Mouse (Mus musculus) splenic B cell, adult 2 months (primary cell): ENCODE results near the gene Ppig.
A peak's percentile ranks its signal among the peaks of the same experiment; 100 is the strongest.

Experiments
- DNase-seq: peaks from one replicate; pipeline ENCODE4 v3.0.0-alpha.2; 2011; ENCODE audit warnings: low read depth, low spot score
- H3K27me3 ChIP-seq: 2 replicates; pipeline ENCODE4 v1.6.1; 2012; ENCODE audit warnings: mild to moderate bottlenecking, low read length, moderate library complexity, mixed read lengths; ENCODE audit not compliant: control insufficient read depth, poor library complexity, insufficient read depth, severe bottlenecking
- H3K36me3 ChIP-seq: 2 replicates; pipeline ENCODE4 v1.6.1; 2012; ENCODE audit warnings: mild to moderate bottlenecking, low read length, moderate library complexity, mixed read lengths; ENCODE audit not compliant: control insufficient read depth, poor library complexity, insufficient read depth, severe bottlenecking

Gene Ppig

DNA sequence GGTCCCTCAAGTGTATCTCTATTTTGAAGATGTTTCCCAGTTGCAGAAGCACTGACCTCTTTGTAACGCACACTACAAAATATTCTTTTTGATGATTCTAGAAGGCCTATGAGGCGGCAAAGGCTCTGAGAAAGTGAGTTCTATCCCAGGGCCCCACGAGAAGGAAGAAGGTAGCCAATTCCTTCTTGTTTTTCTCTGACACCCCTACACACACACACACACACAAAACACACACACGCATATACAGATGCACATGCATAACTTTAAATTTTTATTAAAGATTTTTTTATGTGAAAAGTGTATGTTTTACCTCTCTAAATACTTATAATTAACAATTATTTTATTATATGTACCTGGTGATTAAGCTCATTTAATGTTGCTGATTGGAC, 8.7 kb upstream of the Ppig start:
- DNase-seq: no peak
- H3K36me3 ChIP-seq: no peaks in the 10 kb centered on the region
- no peaks in the 10 kb centered on the region for H3K27me3 ChIP-seq

- H3K36me3 ChIP-seq: no peaks in the 10 kb centered on the region
- no peak for DNase-seq
- no peaks in the 10 kb centered on the region for H3K27me3 ChIP-seq
Measured at GRCm38 (mm10) chr2:69714126-69714525, 8.2 kb upstream of the Ppig start.

DNA sequence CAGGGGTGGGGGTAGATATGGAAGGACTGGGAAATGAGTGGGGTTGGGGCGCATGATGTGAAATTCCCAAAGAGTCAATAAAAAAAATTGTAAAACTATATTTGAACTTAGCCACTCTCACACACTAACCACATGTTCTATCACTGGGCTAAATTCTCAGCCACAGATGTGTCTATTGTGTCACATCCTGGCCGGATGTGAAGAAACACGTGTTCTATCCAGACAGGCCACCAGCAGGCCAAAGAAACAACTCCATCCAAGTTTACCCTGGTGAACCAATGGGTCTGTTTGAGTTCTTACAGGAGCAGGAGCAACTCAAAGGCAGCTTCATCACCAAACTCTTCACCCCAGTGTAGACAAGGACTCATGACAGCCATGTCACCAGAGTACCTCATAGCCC, 5.9 kb upstream of the Ppig start:
- Histone ChIP-seq H3K36me3 (no peaks in the 10 kb centered on the region), H3K27me3 (no peaks in the 10 kb centered on the region)
- DNase-seq: no peak

GRCm38 (mm10) chr2:69719121-69719520, 3.2 kb upstream of the Ppig start:
- H3K27me3 ChIP-seq: no peaks in the 10 kb centered on the region
- no peaks in the 10 kb centered on the region for H3K36me3 ChIP-seq
- no peak for DNase-seq

DNA sequence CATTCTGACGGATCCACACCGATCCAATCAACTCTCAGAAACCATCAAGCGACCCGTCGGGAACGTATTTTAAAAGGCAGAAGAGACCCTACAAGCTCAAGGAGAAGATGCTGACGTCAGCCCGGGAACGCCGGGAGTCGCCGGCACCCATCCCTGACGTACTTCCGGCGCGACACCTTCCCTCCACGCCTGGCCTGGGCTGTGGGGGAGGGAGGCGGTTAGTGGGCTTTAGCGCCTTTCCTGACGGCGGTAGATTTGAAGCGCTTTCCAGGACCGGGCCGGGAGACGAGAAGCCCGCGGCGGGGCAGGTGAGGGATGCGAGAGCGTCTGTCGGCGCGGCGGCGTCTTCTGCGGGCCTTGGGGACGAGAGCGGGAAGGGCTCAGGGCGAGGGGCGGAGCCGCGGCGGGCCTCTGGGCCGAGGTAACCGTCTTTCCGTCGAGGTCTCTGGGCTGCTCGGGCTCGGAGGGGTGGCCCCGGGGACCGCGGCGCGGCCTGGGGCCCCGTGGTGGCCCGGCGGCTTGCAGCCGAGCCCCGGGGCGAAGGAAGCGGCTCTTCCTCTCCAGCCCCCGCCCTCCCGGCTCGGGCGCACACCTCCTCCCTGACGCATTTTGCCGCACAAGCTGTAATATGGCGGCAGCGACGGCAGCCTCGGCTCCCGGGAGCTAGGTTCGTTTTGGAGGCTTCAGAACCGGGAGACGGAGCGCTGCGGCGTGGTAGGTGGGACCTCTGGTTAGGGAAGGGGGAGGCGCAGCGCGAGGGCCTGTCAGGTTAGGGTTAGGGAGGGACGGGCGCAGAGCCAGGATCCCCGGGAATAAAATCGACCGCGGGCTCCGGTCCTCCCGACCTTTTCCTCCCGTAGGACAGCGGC, 539 bp downstream of the Ppig start:
- peak; percentile 91 for DNase-seq
- no peaks in the 10 kb centered on the region for H3K27me3 ChIP-seq
- no peaks in the 10 kb centered on the region for H3K36me3 ChIP-seq

DNA sequence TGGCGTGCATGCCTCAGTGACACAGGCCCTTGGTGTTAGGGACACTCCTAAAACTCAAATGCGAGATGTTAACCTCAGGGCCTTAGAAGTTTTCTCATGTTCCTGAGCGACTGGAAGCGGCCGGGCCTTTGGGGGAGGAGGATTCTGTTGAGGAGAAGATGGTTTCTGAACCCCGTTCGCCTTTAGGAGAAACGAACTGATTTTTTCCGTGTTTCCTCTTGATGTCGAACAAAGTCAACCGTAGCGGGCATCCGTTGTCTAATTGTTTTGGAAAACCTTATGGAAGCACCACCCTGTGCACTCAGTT, 1.1 kb downstream of the Ppig start:
- Histone ChIP-seq H3K27me3 (no peaks in the 10 kb centered on the region), H3K36me3 (no peaks in the 10 kb centered on the region)
- no peak for DNase-seq

- H3K36me3 ChIP-seq: peaks cover 8% of the 10 kb centered on the region; the same call in 1 of the 2 replicates
- peak; percentile 6 for DNase-seq
- H3K27me3 ChIP-seq: no peaks in the 10 kb centered on the region
Measured at GRCm38 (mm10) chr2:69745091-69745490, 22.7 kb downstream of the Ppig start.

DNA sequence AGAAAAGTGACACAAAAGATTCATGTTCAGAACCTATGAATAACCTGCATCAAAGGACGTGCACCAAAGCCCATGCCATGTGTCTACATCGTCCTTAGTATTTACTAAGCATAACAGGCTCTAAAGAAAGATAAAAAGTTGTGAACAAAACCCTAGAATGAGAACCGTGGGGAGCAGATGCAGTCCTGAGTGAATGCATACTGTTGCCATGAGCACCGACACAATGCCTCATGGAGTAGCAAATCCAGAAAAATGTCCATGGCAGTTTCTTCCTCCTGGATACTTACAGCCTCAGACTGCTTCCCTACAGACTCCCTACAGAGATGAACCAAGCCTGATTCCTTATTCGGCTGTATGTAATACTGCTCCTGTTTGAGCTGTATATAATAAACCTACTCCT, 38.6 kb downstream of the Ppig start:
- no peak for DNase-seq
- no peaks in the 10 kb centered on the region for H3K27me3 ChIP-seq
- no peaks in the 10 kb centered on the region for H3K36me3 ChIP-seq

GRCm38 (mm10) chr2:69763340-69763739, 41.0 kb downstream of the Ppig start:
- no peaks in the 10 kb centered on the region for H3K27me3 ChIP-seq
- H3K36me3 ChIP-seq: no peaks in the 10 kb centered on the region
- DNase-seq: no peak

DNA sequence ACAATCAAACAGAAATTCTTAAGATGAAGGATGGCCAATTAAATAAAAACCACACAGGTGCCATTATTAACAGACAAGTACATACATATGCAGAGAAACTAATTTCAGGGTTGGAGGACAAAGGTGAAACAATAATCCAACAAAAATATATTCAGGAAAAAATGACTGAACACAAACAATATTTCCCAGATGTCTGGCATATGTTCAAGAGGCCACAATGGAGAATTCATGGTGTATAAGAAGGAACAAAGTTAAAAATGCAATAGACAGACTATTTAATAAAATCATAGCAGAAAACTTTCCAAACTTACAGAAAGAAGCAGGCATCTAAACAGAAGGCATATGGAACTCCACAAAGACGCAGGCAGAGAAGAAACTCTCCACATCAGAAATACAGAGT, 42.4 kb downstream of the Ppig start:
- no peaks in the 10 kb centered on the region for H3K36me3 ChIP-seq
- no peak for DNase-seq
- no peaks in the 10 kb centered on the region for H3K27me3 ChIP-seq

DNA sequence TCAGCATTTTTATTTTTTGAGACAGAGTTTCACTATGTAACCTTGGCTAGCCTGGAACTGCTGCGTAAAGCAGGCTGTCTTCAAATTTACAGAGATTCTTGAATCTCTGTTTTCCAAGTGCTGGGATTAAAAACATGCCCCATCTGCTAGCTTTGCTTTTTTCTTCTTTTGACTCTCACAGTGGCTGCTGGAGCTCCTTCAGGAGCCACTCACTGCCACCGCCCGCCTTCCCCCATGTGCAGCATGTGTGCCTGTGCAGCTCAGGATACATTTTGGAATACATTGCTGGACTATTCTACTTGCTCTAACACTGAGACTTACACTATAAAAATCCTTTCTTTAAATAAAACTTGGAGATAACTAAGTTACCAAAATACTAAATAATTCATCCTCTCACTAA, 51.0 kb downstream of the Ppig start:
- no peaks in the 10 kb centered on the region for H3K36me3 ChIP-seq
- no peak for DNase-seq
- no peaks in the 10 kb centered on the region for H3K27me3 ChIP-seq

DNA sequence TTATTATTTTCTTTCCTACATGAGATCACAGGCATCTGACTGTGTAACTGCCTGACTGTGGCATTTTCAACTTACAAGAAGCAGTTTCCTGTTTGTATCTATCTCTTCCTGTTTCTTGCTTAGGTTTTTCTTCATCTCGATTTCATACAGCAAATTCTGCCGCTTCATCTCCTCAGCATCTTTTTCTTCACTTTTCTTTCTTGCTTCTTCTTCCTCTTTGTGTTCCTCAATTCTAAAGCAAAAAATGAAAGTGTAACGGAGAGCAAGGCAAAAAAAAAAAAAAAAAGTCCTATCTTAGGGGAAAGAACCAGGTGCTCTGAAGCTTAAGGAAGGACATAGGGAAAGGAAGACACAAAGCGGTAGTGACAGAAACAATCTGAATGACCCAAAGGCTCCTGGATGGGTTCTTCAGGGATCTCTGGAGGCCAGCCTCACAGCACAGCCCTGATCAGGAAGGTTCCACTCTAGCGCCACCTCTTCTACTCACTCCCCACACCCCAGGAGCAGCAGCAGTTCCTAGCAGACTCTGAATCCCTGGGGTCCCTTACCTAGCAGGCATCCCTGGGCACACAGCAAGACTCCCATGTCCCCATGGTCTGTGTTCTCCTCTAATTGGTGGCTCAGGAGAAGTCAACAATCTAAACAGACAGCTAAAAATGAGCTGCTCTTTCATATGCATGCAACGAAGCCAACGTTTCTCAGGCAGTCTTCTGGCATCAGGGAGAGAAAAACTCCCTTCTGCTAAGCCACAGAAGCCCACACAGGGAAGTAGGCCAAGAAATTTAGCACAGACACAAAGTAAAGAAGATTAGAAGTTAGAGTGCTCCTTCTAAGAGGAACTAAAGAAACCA, 55.9 kb downstream of the Ppig start:
- peak; percentile 19 for DNase-seq
- no peaks in the 10 kb centered on the region for H3K27me3 ChIP-seq
- no peaks in the 10 kb centered on the region for H3K36me3 ChIP-seq

DNA sequence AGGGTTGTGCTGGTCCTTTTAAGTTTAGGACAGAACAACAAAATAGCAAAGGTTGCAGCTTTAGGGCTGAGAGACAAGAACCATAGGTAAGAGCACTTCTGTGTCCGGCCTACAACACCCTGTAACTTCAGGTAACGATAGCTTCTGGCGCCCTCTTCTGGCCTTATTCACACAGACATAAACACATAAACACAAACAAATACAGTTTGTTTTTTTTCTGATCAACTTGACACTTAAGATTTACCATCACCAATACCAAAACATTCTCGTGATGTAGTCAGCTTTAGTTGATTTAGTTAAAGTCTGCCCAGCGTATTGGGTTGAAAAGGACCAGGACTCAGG, 56.5 kb downstream of the Ppig start:
- DNase-seq: peak; percentile 75
- H3K36me3 ChIP-seq: no peaks in the 10 kb centered on the region
- no peaks in the 10 kb centered on the region for H3K27me3 ChIP-seq

GRCm38 (mm10) chr2:69788974-69789373, 66.6 kb downstream of the Ppig start:
- H3K27me3 ChIP-seq: no peaks in the 10 kb centered on the region
- DNase-seq: no peak
- H3K36me3 ChIP-seq: peaks cover 2% of the 10 kb centered on the region; the same call in 1 of the 2 replicates

GRCm38 (mm10) chr2:69789429-69790069, 67.2 kb downstream of the Ppig start, which contains the start of the genes Ccdc173 and Phospho2:
TSS of gene Ccdc173 (minus strand) at chr2:69789575.
TSS of gene Phospho2 (plus strand) at chr2:69789623.
- H3K36me3 ChIP-seq: peaks cover 2% of the 10 kb centered on the region; the same call in 1 of the 2 replicates
- peak; percentile 99 for DNase-seq
- H3K27me3 ChIP-seq: no peaks in the 10 kb centered on the region
